Mouse (Mus musculus): ENCODE results near the gene Abcc12.

GRCm38 (mm10) chr8:86526808-86527207, 53.7 kb downstream of the Abcc12 start:
- no peak for TF ChIP-seq MAFK (IDR thresholded peaks at IDR 0.05; ENCODE audit: insufficient read depth, low read depth, low read length)
- no peak for TF ChIP-seq ZNF384 (IDR thresholded peaks at IDR 0.05; ENCODE audit: low read depth, low read length)
- TF ChIP-seq ZC3H11A (IDR thresholded peaks at IDR 0.05; ENCODE audit: borderline replicate concordance, low read depth, low read length): no peak

Data from ES-E14 (cell line).